Mouse (Mus musculus): ENCODE data around the gene E2f4. TPM values are rescaled to one million over a fixed set of nuclear protein-coding genes. Genes with fewer than 3 reads are reported as not detected.

Gene E2f4
- total RNA-seq, 2 experiments from 2014 or later: 36.4 to 39.3 TPM

GRCm38 (mm10) chr8:105330325-105330724, 32.9 kb downstream of the E2f4 start:
- DNase-seq (ENCODE audit: extremely low spot score in 1 of 2, low spot score in 2 of 2): no peak
- no peak for TF ChIP-seq CTCF (IDR thresholded peaks at IDR 0.05)
- Histone ChIP-seq H3K27ac (no peak overlapping the region), H3K4me3 (no peak overlapping the region)
- intact Hi-C loops (cut with DNase I): no loop called here

- no peak for TF ChIP-seq CTCF (IDR thresholded peaks at IDR 0.05)
- H3K4me3 ChIP-seq: no peak overlapping the region
- no peak overlapping the region for H3K27ac ChIP-seq
- DNase-seq (ENCODE audit: extremely low spot score in 1 of 2, low spot score in 2 of 2): no peak
- intact Hi-C loops (cut with DNase I): no loop called here
These were observed 34.0 kb downstream of the E2f4 start for GRCm38 (mm10) chr8:105331469-105331868.

- TF ChIP-seq CTCF (IDR thresholded peaks at IDR 0.05): no peak
- no peak for DNase-seq (ENCODE audit: extremely low spot score in 1 of 2, low spot score in 2 of 2)
- Histone ChIP-seq H3K27ac (no peak overlapping the region), H3K4me3 (no peak overlapping the region)
- intact Hi-C loops (cut with DNase I): no loop called here
These were observed 34.5 kb downstream of the E2f4 start for GRCm38 (mm10) chr8:105331931-105332330.

GRCm38 (mm10) chr8:105332523-105332922, 35.1 kb downstream of the E2f4 start:
- no peak for DNase-seq (ENCODE audit: extremely low spot score in 1 of 2, low spot score in 2 of 2)
- Histone ChIP-seq H3K27ac (no peak overlapping the region), H3K4me3 (no peak overlapping the region)
- intact Hi-C loops (cut with DNase I): no loop called here
- TF ChIP-seq CTCF (IDR thresholded peaks at IDR 0.05): no peak

GRCm38 (mm10) chr8:105336373-105337130, 39.1 kb downstream of the E2f4 start:
- no peak for DNase-seq (ENCODE audit: extremely low spot score in 1 of 2, low spot score in 2 of 2)
- no peak for TF ChIP-seq CTCF (IDR thresholded peaks at IDR 0.05)
- H3K27ac ChIP-seq: no peak overlapping the region
- no peak overlapping the region for H3K4me3 ChIP-seq
- intact Hi-C loops (cut with DNase I): no loop called here

GRCm38 (mm10) chr8:105338992-105339391, 41.5 kb downstream of the E2f4 start:
- Histone ChIP-seq H3K4me3 (no peak overlapping the region), H3K27ac (no peak overlapping the region)
- no peak for DNase-seq (ENCODE audit: extremely low spot score in 1 of 2, low spot score in 2 of 2)
- no peak for TF ChIP-seq CTCF (IDR thresholded peaks at IDR 0.05)
- intact Hi-C loops (cut with DNase I): no loop called here

GRCm38 (mm10) chr8:105339886-105340635, 42.6 kb downstream of the E2f4 start:
- Histone ChIP-seq H3K4me3 (no peak overlapping the region), H3K27ac (no peak overlapping the region)
- TF ChIP-seq CTCF (IDR thresholded peaks at IDR 0.05): no peak
- intact Hi-C loops (cut with DNase I): loop anchor here (2.0 kb wide), 1 partner anchor 13 kb away; the partner anchor contains the start of genes Lrrc29 and Tmem208
- no peak for DNase-seq (ENCODE audit: extremely low spot score in 1 of 2, low spot score in 2 of 2)

- intact Hi-C loops (cut with DNase I): loop anchor here (2.0 kb wide), 1 partner anchor 15 kb away; the partner anchor contains the start of genes Lrrc29 and Tmem208
- no peak for TF ChIP-seq CTCF (IDR thresholded peaks at IDR 0.05)
- H3K27ac ChIP-seq: no peak overlapping the region
- no peak overlapping the region for H3K4me3 ChIP-seq
- no peak for DNase-seq (ENCODE audit: extremely low spot score in 1 of 2, low spot score in 2 of 2)
These were observed 43.9 kb downstream of the E2f4 start for GRCm38 (mm10) chr8:105341399-105341798.

- intact Hi-C loops (cut with DNase I): no loop called here
- no peak for DNase-seq (ENCODE audit: extremely low spot score in 1 of 2, low spot score in 2 of 2)
- no peak for TF ChIP-seq CTCF (IDR thresholded peaks at IDR 0.05)
- H3K4me3 ChIP-seq: no peak overlapping the region
- H3K27ac ChIP-seq: no peak overlapping the region
These were observed 45.3 kb downstream of the E2f4 start for GRCm38 (mm10) chr8:105342768-105343167.

- intact Hi-C loops (cut with DNase I): no loop called here
- no peak overlapping the region for H3K4me3 ChIP-seq
- TF ChIP-seq CTCF (IDR thresholded peaks at IDR 0.05): no peak
- DNase-seq (ENCODE audit: extremely low spot score in 1 of 2, low spot score in 2 of 2): no peak
- no peak overlapping the region for H3K27ac ChIP-seq
These were observed 46.5 kb downstream of the E2f4 start for GRCm38 (mm10) chr8:105343791-105344574.

- no peak overlapping the region for H3K27ac ChIP-seq
- no peak for DNase-seq (ENCODE audit: extremely low spot score in 1 of 2, low spot score in 2 of 2)
These were observed 47.9 kb downstream of the E2f4 start for GRCm38 (mm10) chr8:105345061-105345975.

More at GRCm38 (mm10) chr8:105345061-105345975, 47.9 kb downstream of the E2f4 start:
- H3K4me3 ChIP-seq: no peak overlapping the region
- intact Hi-C loops (cut with DNase I): no loop called here
- no peak for TF ChIP-seq CTCF (IDR thresholded peaks at IDR 0.05)
